Mouse (Mus musculus) fat pad, adult 2 months (tissue): ENCODE results near the gene Egfl6.

Source experiments
- DNase-seq: peaks from one replicate; pipeline ENCODE4 v3.0.0-alpha.2; 2011; ENCODE audit warnings: low read depth, low spot score; ENCODE audit errors: extremely low read depth

Egfl6 gene

DNA sequence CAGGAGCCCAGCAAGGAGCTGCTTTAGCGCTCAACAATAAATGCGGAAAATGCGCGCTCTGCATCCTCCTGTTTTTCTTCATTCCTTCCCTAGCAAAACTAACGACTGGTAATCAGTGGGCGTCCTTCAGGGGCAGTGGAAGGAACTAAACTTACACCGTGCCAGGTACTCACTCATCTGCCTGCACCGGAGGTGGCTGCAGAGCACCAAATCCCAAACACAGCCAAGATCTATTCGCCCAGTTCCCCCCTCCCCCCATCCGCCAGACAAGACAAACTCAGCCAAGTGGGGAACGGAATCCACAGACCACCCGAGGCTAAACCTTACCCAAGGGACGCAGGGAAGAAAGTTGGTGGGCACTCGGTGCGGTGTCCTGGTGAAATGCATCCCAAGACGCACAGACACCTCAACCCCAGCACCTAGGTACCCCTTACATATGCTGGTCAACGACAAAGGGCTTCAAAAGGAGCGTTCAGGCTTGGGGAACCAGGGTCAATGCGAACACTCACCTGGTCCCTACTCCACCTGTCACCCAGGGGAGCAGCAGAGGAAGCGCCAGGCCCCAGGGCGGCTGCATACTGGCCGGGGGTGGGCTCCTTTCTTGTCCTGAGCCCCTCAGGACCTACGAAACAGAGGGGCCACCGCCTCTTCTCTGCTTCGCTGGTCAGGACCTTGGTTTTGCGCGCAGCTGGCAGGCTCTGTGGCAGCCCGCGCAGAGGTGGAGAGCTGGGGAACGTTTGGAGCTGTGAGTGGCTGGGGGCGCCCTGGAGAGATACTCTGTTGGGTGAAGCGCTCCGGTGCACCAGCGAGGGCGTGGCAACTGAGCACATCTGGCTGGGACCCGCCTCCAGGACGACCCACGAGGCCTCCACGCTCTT lies at the start of gene Egfl6:
Gene Egfl6 (minus strand): TSS at position 774 of the 878 bp plus-strand sequence.
- no peak for DNase-seq

DNA sequence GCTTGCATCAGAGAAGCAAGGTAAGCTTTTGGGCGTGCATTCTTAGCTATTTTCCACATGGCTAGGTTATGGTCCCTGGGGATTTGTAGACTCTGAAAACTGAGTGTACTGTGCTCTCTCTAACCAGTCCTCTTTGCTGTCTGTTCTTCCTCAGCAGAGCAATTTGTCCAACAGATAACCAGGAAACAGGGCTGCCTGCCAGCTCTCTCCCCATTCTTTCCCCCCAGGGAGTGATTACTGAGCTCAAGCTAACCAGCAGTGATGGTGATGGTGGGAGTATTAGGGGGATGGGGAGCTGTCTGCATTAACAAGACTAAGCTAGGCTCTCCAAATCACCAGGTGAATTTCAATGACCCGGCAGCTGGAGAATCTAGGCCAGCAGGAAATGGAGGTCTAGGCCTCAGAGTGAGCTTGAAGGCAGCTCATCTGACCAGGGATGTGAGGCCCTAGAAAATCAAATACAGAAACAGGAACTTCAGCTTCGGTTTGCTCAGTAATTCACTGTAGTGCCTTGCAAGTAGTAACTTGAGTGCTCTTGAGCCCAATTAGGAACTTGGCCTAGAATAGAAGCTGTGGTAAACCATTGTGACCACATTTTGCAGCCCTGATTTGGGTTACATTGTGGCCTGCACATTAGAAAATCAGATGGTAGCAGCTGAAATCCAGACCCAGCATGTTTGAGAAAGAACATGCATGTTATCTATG lies 41.5 kb upstream of the Egfl6 start:
- no peak for DNase-seq

DNA sequence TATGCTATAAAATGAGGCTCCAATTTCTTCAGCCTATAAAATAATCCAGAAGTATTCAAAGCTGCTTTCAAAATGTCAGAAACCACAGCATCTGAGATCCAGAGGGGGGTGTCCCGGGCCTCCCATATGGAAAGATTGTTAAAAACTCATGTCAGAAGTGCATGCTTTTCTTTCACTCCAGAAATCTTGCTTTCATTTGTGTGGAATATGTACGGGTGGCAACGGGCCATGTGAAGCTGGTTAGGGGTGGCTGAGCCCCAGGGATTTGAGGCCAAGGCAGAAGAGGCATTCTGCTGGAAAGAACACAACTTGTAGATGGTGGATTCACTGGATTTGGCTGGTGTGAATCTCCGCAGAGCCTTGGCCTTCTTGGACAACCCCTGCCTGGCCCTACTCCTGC lies 40.7 kb upstream of the Egfl6 start:
- no peak for DNase-seq

GRCm38 (mm10) chrX:166623176-166623575 lies 37.7 kb upstream of the Egfl6 start:
- DNase-seq, result no peak

GRCm38 (mm10) chrX:166621560-166622301 lies 36.2 kb upstream of the Egfl6 start:
- DNase-seq, result no peak

GRCm38 (mm10) chrX:166620900-166621299 lies 35.4 kb upstream of the Egfl6 start:
- no peak for DNase-seq

GRCm38 (mm10) chrX:166619084-166619483 lies 33.6 kb upstream of the Egfl6 start:
- no peak for DNase-seq

GRCm38 (mm10) chrX:166615191-166615590 lies 29.7 kb upstream of the Egfl6 start:
- DNase-seq, result no peak

- DNase-seq, result no peak
Measured at GRCm38 (mm10) chrX:166576111-166576510, 9.4 kb downstream of the Egfl6 start.

- DNase-seq, result no peak
Measured at GRCm38 (mm10) chrX:166565983-166566382, 19.5 kb downstream of the Egfl6 start.

- DNase-seq, result peak; percentile 49
Measured at GRCm38 (mm10) chrX:166565401-166565800, 20.1 kb downstream of the Egfl6 start.

- DNase-seq, result no peak
Measured at GRCm38 (mm10) chrX:166564900-166565299, 20.6 kb downstream of the Egfl6 start.

- DNase-seq, result no peak
Measured at GRCm38 (mm10) chrX:166559333-166559732, 26.2 kb downstream of the Egfl6 start.

DNA sequence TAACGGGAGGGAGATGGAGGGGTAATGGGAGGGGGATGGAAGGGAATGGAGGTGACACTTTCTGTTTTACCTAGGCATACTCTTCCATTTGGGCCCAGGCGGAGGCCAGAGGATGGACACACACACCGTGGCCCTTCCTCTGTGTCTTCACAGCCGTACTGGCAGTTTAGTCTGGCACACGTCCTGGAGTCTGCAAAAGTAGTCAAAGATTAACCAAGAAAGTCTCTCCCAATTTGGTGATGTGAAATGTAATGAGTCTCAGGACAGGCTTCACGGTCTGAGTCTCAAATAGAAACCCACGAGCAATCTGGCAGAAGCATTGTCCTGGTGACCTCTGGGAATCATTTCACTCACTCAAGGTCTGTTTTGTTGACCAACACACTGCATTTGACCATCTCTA lies 33.2 kb downstream of the Egfl6 start:
- no peak for DNase-seq

- DNase-seq, result no peak
Measured at GRCm38 (mm10) chrX:166546495-166546894, 39.0 kb downstream of the Egfl6 start.

DNA sequence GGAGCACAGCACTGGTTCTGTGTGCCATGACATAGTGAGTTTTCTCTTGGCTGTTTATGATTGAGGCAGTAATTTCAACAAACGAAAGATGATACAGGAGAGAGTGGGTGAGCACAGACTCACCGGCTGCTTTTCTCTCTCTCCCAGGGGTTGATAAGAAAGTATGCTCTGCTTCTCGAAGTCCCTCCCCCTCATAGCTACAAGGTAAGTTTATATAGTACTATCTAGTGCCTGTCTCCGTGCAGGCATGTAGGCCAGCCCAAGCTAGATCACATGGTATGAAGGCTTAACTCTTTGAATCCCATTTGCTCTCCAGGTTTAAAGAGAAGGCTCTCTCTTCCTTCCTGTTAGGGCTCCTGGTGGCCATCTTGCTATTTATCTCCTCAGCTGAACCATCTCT lies 50.4 kb downstream of the Egfl6 start:
- DNase-seq, result no peak

DNA sequence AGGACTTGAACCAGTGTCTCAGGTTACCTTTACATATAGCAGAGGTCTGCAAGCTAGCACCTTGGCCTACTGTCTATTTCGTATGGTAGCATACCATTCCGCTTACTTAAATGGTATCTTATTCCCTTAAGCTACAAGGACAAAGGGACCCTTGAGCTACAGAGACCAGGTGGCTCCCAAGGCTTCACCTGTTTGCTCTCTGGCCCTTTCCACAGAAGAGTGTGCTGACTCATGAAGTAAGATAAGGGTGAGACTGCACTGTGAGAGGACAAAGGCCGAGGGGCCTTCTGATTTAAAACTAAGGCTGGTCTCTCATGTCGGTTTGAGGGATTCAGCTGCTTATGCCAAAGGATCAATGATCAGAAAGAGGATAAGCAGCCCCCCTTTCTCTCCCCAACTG lies 52.1 kb downstream of the Egfl6 start:
- DNase-seq, result no peak

- DNase-seq, result no peak
Measured at GRCm38 (mm10) chrX:166531671-166532070, 53.8 kb downstream of the Egfl6 start.

DNA sequence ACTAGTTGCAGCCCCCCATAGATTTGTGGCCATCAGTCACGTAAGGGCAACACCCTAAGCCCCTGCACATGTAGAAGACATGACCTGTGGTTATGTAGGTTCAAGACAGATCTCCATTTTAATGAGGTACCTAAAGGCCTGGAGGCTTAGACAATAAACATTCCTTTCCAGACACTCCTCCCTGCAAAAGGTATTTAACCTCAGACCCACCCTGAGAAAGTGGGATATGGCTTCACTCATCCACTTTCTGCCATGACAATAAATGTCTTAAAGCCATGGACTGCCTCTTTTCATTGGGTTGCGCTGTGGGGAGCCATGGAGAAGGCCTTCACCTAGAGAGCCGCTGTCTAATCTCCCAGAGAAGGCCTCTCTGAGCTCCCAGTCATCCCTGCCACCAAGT lies 57.4 kb downstream of the Egfl6 start:
- no peak for DNase-seq

GRCm38 (mm10) chrX:166525637-166526315 lies 59.7 kb downstream of the Egfl6 start:
- no peak for DNase-seq

DNA sequence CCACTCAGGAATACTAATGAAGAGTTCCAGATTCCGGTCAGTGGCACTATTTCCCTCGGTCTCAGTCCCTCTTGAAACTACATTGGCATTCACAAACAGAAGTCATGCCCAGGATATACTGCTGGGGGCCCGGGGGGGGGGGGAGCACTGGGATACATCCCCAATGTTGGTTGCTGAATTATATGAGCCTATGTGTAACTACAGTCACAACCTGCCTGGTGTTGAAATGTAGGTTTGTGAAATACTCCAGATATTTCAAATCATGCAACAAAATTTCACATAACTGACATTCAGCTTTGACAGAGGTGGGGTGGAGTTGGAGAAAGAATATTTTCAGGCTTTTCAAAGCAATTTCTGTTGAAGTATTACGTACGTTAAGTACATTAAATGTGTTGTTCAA lies 64.7 kb downstream of the Egfl6 start:
- DNase-seq, result no peak
